Mouse (Mus musculus) neural tube, embryonic 10.5 days (tissue): ENCODE measurements around the gene Ptprf.

Experiments
- DNase-seq: peaks from one replicate; pipeline ENCODE4 v3.0.0-alpha.2; 2017; ENCODE audit warnings: low spot score; ENCODE audit errors: extremely low spot score

Ptprf gene

GRCm38 (mm10) chr4:118291231-118291630, at the start of gene Ptprf:
TSS of gene Ptprf (minus strand) at chr4:118291405.
- DNase-seq = peak; percentile 78

GRCm38 (mm10) chr4:118336658-118337057, 45.5 kb upstream of the Ptprf start:
- peak; percentile 76 for DNase-seq

- DNase-seq = no peak
Measured at GRCm38 (mm10) chr4:118335991-118336390, 44.8 kb upstream of the Ptprf start.

GRCm38 (mm10) chr4:118331777-118332176, 40.6 kb upstream of the Ptprf start:
- DNase-seq = no peak

- DNase-seq = no peak
Measured at GRCm38 (mm10) chr4:118326476-118326875, 35.3 kb upstream of the Ptprf start.

- DNase-seq = no peak
Measured at GRCm38 (mm10) chr4:118320636-118321035, 29.4 kb upstream of the Ptprf start.

- no peak for DNase-seq
Measured at GRCm38 (mm10) chr4:118319706-118320344, 28.6 kb upstream of the Ptprf start.

GRCm38 (mm10) chr4:118316662-118317061, 25.5 kb upstream of the Ptprf start:
- no peak for DNase-seq

- DNase-seq = no peak
Measured at GRCm38 (mm10) chr4:118315286-118315685, 24.1 kb upstream of the Ptprf start.

- DNase-seq = no peak
Measured at GRCm38 (mm10) chr4:118310461-118310860, 19.3 kb upstream of the Ptprf start.

- no peak for DNase-seq
Measured at GRCm38 (mm10) chr4:118307533-118308263, 16.5 kb upstream of the Ptprf start.

- DNase-seq = no peak
Measured at GRCm38 (mm10) chr4:118306113-118306696, 15.0 kb upstream of the Ptprf start.

- no peak for DNase-seq
Measured at GRCm38 (mm10) chr4:118304984-118305383, 13.8 kb upstream of the Ptprf start.

- DNase-seq = peak; percentile 59
Measured at GRCm38 (mm10) chr4:118297844-118298243, 6.6 kb upstream of the Ptprf start.

- no peak for DNase-seq
Measured at GRCm38 (mm10) chr4:118295651-118296561, 4.7 kb upstream of the Ptprf start.

GRCm38 (mm10) chr4:118294811-118295210, 3.6 kb upstream of the Ptprf start:
- DNase-seq = no peak

GRCm38 (mm10) chr4:118292741-118293306, 1.6 kb upstream of the Ptprf start:
- peak; percentile 86 for DNase-seq

GRCm38 (mm10) chr4:118290416-118291030, 682 bp downstream of the Ptprf start:
- no peak for DNase-seq

- peak; percentile 70 for DNase-seq
Measured at GRCm38 (mm10) chr4:118289960-118290415, 1.2 kb downstream of the Ptprf start.

GRCm38 (mm10) chr4:118289266-118289665, 1.9 kb downstream of the Ptprf start:
- DNase-seq = no peak

- DNase-seq = no peak
Measured at GRCm38 (mm10) chr4:118288531-118288930, 2.7 kb downstream of the Ptprf start.
